Mouse (Mus musculus): ENCODE results near the gene Rundc1. TPM values are rescaled to one million over a fixed set of nuclear protein-coding genes. Genes with fewer than 3 reads are reported as not detected.

Gene Rundc1
- total RNA-seq, 1 experiment from 2014 or later = 8.1 TPM

GRCm38 (mm10) chr11:101479171-101479635 lies 54.3 kb downstream of the Rundc1 start:
- ATAC-seq (replicated peaks; ENCODE audit: insufficient number of reproducible peaks, low FRiP score, low TSS enrichment, poor library complexity, severe bottlenecking) = no peak

DNA sequence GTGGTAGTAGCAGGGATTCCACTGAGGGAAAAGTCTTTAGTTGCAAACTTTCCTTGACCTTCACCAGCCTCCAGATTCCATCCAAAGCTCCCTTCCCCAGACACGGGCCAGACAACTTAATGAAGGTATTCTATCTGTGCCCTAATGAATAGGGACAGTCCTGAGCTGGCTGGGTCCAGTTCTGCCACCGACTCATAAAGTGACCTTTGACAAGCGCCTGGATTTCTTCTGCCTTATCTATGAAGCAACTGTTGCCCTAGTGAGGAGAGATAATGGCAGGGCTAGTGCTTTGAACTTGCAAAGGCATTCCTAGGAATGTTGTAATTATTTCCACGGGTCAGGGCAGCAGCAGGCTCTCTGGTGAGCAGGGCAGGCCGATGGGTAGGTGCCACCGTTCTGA lies 56.0 kb downstream of the Rundc1 start:
- ATAC-seq (replicated peaks; ENCODE audit: insufficient number of reproducible peaks, low FRiP score, low TSS enrichment, poor library complexity, severe bottlenecking) = no peak

- ATAC-seq (replicated peaks; ENCODE audit: insufficient number of reproducible peaks, low FRiP score, low TSS enrichment, poor library complexity, severe bottlenecking) = no peak
Observed at GRCm38 (mm10) chr11:101483804-101484203, 58.9 kb downstream of the Rundc1 start.

- ATAC-seq (replicated peaks; ENCODE audit: insufficient number of reproducible peaks, low FRiP score, low TSS enrichment, poor library complexity, severe bottlenecking) = no peak
Observed at GRCm38 (mm10) chr11:101484245-101484644, 59.4 kb downstream of the Rundc1 start.

DNA sequence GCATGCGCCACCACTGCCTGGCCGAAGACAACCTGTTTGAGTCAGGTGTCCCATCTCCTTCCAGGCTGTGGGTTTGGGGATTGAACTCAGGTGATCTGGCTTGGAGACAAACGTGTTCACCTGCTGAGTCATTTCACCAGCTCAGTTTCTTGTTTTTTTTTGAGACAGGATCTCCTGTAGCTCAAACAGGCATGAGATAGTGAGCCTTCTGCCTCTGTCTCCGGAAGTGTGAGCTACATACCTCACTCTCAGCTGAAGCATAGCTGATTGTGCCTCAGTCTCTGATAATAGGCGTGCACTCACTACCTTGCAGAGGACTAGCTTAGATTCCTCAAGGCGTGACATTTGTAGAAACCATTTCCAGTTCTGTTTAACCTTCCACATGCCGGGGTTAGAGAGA lies 59.9 kb downstream of the Rundc1 start:
- no peak for ATAC-seq (replicated peaks; ENCODE audit: insufficient number of reproducible peaks, low FRiP score, low TSS enrichment, poor library complexity, severe bottlenecking)

Other genes with a start within 250 kb of the Rundc1 start
- 0.38 TPM in 1 of 3 replicates, not detected in the others for gene Ccr10, start 249.6 kb upstream of the Rundc1 start, total RNA-seq (2017)
- gene Ezh1, start 198.6 kb upstream of the Rundc1 start, total RNA-seq (2017) = 30.2 to 66.9 TPM (median 42.6 TPM) in 3 replicates
- gene Ramp2, start 179.1 kb upstream of the Rundc1 start, total RNA-seq (2017) = not detected in 3 replicates
- 42.7 to 62.9 TPM (median 53.8 TPM) in 3 replicates for gene Vps25, start 171.4 kb upstream of the Rundc1 start, total RNA-seq (2017)
- gene Wnk4, start 164.5 kb upstream of the Rundc1 start, total RNA-seq (2017) = 0.11 to 1.7 TPM (median 0.19 TPM) in 3 replicates
- gene Cntd1, start 146.1 kb upstream of the Rundc1 start, total RNA-seq (2017) = 1.8 to 3.2 TPM in 2 of 3 replicates, not detected in the other
- gene Coa3, start 146.0 kb upstream of the Rundc1 start, total RNA-seq (2017) = 18.8 to 43.1 TPM (median 26.8 TPM) in 3 replicates
- 266 to 274 TPM (median 274 TPM) in 3 replicates for gene Becn1, start 122.8 kb upstream of the Rundc1 start, total RNA-seq (2017)
- gene Psme3, start 108.9 kb upstream of the Rundc1 start, total RNA-seq (2017) = 51.0 to 74.7 TPM (median 73.3 TPM) in 3 replicates
- gene Aoc2, start 100.0 kb upstream of the Rundc1 start, total RNA-seq (2017) = 0.53 to 3.6 TPM (median 1.8 TPM) in 3 replicates
- not detected in 3 replicates for gene Aoc3, start 94.5 kb upstream of the Rundc1 start, total RNA-seq (2017)
- not detected in 3 replicates for gene G6pc, start 57.5 kb upstream of the Rundc1 start, total RNA-seq (2017)
- gene Aarsd1, start 7.5 kb upstream of the Rundc1 start, total RNA-seq (2017) = 15.4 to 24.5 TPM (median 20.8 TPM) in 3 replicates
- 5.1 TPM in 1 of 3 replicates, not detected in the others for gene Gm27029, start 289 bp upstream of the Rundc1 start, total RNA-seq (2017)
- 2.7 TPM in 1 of 3 replicates, not detected in the others for gene Ptges3l, start 248 bp downstream of the Rundc1 start, total RNA-seq (2017)
- 465 to 1,168 TPM (median 1,010 TPM) in 3 replicates for gene Rpl27, start 17.2 kb downstream of the Rundc1 start, total RNA-seq (2017)
- 65.6 to 68.1 TPM (median 67.1 TPM) in 3 replicates for gene Ifi35, start 23.3 kb downstream of the Rundc1 start, total RNA-seq (2017)
- gene Rnd2, start 39.9 kb downstream of the Rundc1 start, total RNA-seq (2017) = not detected in 3 replicates
- gene Vat1, start 41.1 kb downstream of the Rundc1 start, total RNA-seq (2017) = 13.9 to 14.1 TPM (median 13.9 TPM) in 3 replicates
- 2.9 to 8.0 TPM (median 5.2 TPM) in 3 replicates for gene Brca1, start 126.9 kb downstream of the Rundc1 start, total RNA-seq (2017)
- gene Nbr1, start 127.1 kb downstream of the Rundc1 start, total RNA-seq (2017) = 67.9 to 104 TPM (median 83.1 TPM) in 3 replicates
- 10.7 to 18.1 TPM (median 15.4 TPM) in 3 replicates for gene Tmem106a, start 157.2 kb downstream of the Rundc1 start, total RNA-seq (2017)
- not detected in 3 replicates for gene Gm11634, start 174.2 kb downstream of the Rundc1 start, total RNA-seq (2017)
- gene Rdm1, start 202.1 kb downstream of the Rundc1 start, total RNA-seq (2017) = 9.4 to 22.4 TPM (median 18.2 TPM) in 3 replicates
- 19.6 to 120 TPM (median 27.2 TPM) in 3 replicates for gene Arl4d, start 240.5 kb downstream of the Rundc1 start, total RNA-seq (2017)

All from monocyte, adult 5-6 weeks (primary cell).